Mouse (Mus musculus): Measurements from ENCODE around the gene Olfr818. TPM values are rescaled to one million over a fixed set of nuclear protein-coding genes. Genes with fewer than 3 reads are reported as not detected.
"Not testable (repeated sequence)": the region's sequence is repeated elsewhere in the genome, so short reads cannot be mapped to it uniquely, and the experiment has no call there.

Olfr818 gene
- total RNA-seq (2022), result not detected

DNA sequence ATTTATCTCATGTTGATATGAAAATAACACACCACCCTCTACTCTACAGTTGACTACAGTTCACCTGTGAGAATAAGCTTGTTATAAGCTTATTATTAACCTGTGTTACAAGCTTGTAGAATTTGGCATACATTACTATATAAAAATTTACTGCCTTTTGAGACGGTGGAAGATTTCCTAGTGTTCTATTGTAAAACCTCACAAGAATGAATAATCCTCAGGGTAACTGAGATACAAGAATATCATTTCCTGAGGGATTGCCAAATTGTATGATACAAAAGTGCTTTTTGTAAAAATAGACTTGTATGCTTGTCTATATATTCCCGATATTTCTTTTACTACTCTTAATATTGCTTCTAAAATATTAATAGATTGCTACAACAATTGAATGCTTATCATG is at the start of gene Olfr818:
Gene Olfr818, minus strand, starts transcription at position 101 of the 400 bp plus-strand sequence.
- no peak for DNase-seq (ENCODE audit: low spot score)

DNA sequence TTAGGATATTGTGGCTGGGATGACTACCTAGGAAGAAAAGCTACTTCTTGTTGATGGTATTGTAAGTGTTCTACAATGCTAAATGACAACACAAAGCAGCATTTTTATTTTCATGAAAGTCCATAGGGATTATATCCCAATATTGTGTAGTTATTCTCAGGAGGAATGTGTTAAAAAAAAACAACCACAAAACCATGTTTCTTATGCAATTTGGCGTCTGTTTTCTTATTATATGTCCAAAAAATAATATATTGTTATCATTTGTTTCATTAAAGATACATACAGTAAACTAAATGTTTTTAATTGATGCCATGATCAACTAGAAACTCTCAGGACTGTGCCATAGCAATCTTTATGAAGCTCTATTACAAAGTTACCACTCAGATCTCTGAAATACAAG is 36.1 kb upstream of the Olfr818 start, which contains the start of gene Gm10310:
Gene Gm10310, minus strand, starts transcription at position 101 of the 400 bp plus-strand sequence.
- DNase-seq (ENCODE audit: low spot score), result not testable (repeated sequence)

DNA sequence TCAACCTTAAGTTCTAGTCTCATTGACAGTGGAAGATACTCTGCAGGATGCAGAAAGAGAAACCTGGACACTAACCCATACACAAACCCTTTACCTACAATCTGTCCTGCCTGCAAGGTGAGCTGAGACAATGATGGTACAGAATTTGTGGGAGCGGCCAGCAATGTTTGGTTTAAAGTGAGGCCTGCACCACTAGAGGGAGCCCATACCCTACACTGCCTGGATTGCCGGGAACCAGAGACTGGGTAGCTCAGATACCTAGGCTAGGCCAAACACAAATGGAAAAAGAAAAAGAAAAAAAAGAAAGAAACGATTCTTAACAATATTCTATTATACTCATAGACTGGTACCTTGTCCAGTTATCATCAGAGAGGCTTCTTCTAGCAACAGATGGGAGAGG is 33.0 kb upstream of the Olfr818 start:
- DNase-seq (ENCODE audit: low spot score), result not testable (repeated sequence)

DNA sequence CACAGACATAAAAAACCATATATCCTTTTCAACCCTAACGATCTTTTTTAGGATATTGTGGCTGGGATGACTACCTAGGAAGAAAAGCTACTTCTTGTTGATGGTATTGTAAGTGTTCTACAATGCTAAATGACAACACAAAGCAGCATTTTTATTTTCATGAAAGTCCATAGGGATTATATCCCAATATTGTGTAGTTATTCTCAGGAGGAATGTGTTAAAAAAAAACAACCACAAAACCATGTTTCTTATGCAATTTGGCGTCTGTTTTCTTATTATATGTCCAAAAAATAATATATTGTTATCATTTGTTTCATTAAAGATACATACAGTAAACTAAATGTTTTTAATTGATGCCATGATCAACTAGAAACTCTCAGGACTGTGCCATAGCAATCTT is 27.1 kb upstream of the Olfr818 start, which contains the start of gene Olfr247:
Gene Olfr247, minus strand, starts transcription at position 101 of the 400 bp plus-strand sequence.
- not testable (repeated sequence) for DNase-seq (ENCODE audit: low spot score)

DNA sequence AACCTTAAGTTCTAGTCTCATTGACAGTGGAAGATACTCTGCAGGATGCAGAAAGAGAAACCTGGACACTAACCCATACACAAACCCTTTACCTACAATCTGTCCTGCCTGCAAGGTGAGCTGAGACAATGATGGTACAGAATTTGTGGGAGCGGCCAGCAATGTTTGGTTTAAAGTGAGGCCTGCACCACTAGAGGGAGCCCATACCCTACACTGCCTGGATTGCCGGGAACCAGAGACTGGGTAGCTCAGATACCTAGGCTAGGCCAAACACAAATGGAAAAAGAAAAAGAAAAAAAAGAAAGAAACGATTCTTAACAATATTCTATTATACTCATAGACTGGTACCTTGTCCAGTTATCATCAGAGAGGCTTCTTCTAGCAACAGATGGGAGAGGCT is 24.1 kb upstream of the Olfr818 start:
- not testable (repeated sequence) for DNase-seq (ENCODE audit: low spot score)

DNA sequence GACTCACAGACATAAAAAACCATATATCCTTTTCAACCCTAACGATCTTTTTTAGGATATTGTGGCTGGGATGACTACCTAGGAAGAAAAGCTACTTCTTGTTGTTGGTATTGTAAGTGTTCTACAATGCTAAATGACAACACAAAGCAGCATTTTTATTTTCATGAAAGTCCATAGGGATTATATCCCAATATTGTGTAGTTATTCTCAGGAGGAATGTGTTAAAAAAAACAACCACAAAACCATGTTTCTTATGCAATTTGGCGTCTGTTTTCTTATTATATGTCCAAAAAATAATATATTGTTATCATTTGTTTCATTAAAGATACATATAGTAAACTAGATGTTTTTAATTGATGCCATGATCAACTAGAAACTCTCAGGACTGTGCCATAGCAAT is 18.3 kb upstream of the Olfr818 start, which contains the start of gene Olfr819:
Gene Olfr819, minus strand, starts transcription at position 101 of the 400 bp plus-strand sequence.
- not testable (repeated sequence) for DNase-seq (ENCODE audit: low spot score)

DNA sequence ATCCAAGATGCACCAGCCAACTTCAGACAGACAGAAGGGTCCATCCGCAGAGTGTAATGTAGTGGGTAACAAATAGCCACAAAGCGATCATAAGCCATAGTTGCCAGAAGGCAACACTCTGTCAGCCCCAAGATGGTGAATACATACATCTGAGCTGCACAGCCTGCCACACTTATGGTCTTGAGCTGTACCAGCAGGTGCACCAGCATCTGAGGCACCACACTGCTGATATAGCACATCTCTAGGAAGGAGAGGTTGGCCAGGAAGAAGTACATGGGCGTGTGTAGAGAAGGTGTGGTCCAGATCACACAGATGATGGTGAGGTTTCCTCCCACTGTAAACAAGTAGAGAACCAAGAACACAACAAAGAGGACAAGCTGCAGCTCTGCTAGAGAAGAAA is 17.3 kb upstream of the Olfr818 start:
- not testable (repeated sequence) for DNase-seq (ENCODE audit: low spot score)

DNA sequence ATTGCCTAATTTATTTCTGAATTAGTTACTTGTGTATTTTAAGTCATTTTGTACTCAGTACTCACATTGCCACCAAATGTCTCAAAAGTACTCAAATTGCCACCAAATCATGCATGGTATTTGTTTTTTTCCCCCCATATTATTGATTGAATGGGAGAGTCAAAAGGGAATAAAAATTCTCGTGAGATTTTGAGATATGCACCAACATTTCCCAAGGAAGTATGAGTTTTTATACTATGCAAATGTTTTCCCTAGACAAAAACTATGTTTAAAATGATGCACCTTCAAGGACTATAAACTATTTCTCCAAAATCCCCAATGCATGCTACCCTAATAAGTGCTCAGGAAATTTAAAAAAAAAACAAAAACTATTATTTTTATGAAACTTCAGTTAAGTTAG is 33.4 kb downstream of the Olfr818 start, which contains the start of gene Olfr816:
Gene Olfr816, minus strand, starts transcription at position 101 of the 400 bp plus-strand sequence.
- DNase-seq (ENCODE audit: low spot score), result no peak

DNA sequence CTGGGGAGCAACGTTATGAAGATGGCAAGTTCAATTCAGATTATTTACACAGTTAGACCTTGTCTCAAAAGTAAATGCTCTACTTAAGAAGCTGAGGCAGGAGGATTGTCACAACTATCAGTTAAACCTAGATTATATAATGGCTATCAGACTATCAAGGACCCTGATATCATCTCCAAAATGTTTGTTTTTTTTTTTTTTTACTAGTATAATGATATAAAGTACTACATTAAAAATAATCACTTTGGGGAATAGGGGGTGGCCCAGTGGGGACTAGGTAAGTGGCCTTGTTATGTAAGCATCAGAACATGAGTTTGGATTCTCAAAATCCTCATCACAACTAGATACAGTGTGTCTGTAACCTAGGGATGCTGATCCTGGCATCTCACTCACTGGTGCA is 43.1 kb downstream of the Olfr818 start, which contains the start of gene Olfr815:
Gene Olfr815, minus strand, starts transcription at position 101 of the 400 bp plus-strand sequence.
- DNase-seq (ENCODE audit: low spot score), result not testable (repeated sequence)

Other genes with a start within 250 kb of the Olfr818 start
- gene Olfr804, start 245.9 kb downstream of the Olfr818 start, total RNA-seq (2022), result not detected
- gene Olfr805, start 219.7 kb downstream of the Olfr818 start, total RNA-seq (2022), result not detected
- not detected for gene Olfr806, start 207.2 kb downstream of the Olfr818 start, total RNA-seq (2022)
- not detected for gene Olfr807, start 191.3 kb downstream of the Olfr818 start, total RNA-seq (2022)
- gene Olfr808, start 183.6 kb downstream of the Olfr818 start, total RNA-seq (2022), result not detected
- gene Olfr809, start 174.5 kb downstream of the Olfr818 start, total RNA-seq (2022), result not detected
- not detected for gene Olfr810, start 154.2 kb downstream of the Olfr818 start, total RNA-seq (2022)
- not detected for gene Olfr811, start 144.7 kb downstream of the Olfr818 start, total RNA-seq (2022)
- not detected for gene Olfr812, start 103.0 kb downstream of the Olfr818 start, total RNA-seq (2022)
- gene Olfr813, start 93.7 kb downstream of the Olfr818 start, total RNA-seq (2022), result not detected
- not detected for gene Olfr814, start 69.2 kb downstream of the Olfr818 start, total RNA-seq (2022)
- not detected for gene Olfr815, start 43.2 kb downstream of the Olfr818 start, total RNA-seq (2022)
- not detected for gene Olfr816, start 33.5 kb downstream of the Olfr818 start, total RNA-seq (2022)
- not detected for gene Olfr819, start 18.2 kb upstream of the Olfr818 start, total RNA-seq (2022)
- gene Olfr247, start 27.0 kb upstream of the Olfr818 start, total RNA-seq (2022), result not detected
- gene Gm10310, start 36.0 kb upstream of the Olfr818 start, total RNA-seq (2022), result not detected
- gene Olfr820, start 63.5 kb upstream of the Olfr818 start, total RNA-seq (2022), result not detected
- not detected for gene Olfr821, start 81.2 kb upstream of the Olfr818 start, total RNA-seq (2022)
- gene Olfr822, start 122.1 kb upstream of the Olfr818 start, total RNA-seq (2022), result not detected
- not detected for gene Olfr823, start 166.3 kb upstream of the Olfr818 start, total RNA-seq (2022)
- gene Olfr824, start 180.9 kb upstream of the Olfr818 start, total RNA-seq (2022), result not detected
- gene Olfr825, start 217.7 kb upstream of the Olfr818 start, total RNA-seq (2022), result not detected
- gene Olfr826, start 235.1 kb upstream of the Olfr818 start, total RNA-seq (2022), result not detected

All from heart, adult 8-10 months (tissue).